Mouse (Mus musculus) brain, embryonic 14.5 days (tissue): Measurements from ENCODE around the gene Ctrc. TPM values are rescaled to one million over a fixed set of nuclear protein-coding genes. Genes with fewer than 3 reads are reported as not detected.

Experiments used
- DNase-seq: peaks from one replicate; pipeline ENCODE4 v3.0.0-alpha.2; 2011; ENCODE audit warnings: low read depth
- CTCF ChIP-seq: fragments of 200-500 bp; IDR thresholded peaks from 2 replicates; pipeline ENCODE4 v1.5.1; 2012; ENCODE audit warnings: inconsistent platforms, mild to moderate bottlenecking, moderate library complexity, borderline replicate concordance; ENCODE audit not compliant: insufficient read depth, insufficient read length; ENCODE audit errors: extremely low read depth
- POLR2A ChIP-seq: fragments of 200-500 bp; IDR thresholded peaks from 2 replicates; pipeline ENCODE4 v1.6.1; 2012; ENCODE audit warnings: mild to moderate bottlenecking, inconsistent platforms, borderline replicate concordance; ENCODE audit not compliant: poor library complexity, insufficient read depth, insufficient read length, severe bottlenecking; ENCODE audit errors: extremely low read depth
- polyA plus RNA-seq: library from polyadenylated mRNA; depleted of rRNA; stranded (reverse); fragments of >200 nt; gene quantifications from 2 replicates; pipeline ENCODE4 v1.2.3, GENCODE M21; 2012; rRNA removed

The Ctrc gene
- polyA plus RNA-seq, 1 experiment, result not detected

DNA sequence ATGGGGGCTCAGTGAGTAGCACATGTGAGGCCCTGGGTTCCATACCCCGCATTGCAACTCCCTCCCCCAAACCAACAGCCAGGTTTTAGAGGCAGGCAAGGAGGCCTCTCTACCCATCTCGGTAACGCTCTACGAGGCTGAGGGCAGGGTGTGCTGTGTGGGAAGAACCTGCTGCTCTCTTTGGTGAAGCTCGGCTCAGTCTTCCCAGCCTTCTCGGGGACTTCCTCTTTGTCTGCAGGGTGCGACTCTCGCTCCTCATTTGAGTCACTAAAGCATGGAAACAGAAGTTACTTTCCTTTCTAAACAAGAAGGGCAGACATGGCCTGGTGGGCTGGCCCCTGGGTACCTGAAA is 79.9 kb downstream of the Ctrc start:
- TF ChIP-seq POLR2A (no peak), CTCF (no peak)
- no peak for DNase-seq

DNA sequence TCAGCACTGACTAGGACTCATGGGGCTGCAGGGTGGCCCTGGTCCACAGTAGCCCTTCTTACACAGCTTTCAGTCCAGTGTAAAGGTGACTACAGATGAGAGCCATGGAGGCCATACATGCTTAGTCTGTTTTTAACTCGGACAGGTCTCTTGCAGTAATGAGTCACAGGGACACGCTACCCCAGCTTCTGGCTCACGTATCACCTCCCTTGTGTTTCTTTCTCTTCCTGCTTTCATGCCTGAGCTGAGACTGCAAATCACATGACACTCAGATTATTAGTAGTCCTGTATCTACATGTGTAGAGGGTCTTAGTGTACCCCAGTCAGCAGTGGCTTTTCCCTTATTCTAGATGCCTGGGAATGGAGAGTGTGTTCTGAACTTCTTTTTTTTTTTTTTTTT is 81.2 kb downstream of the Ctrc start:
- TF ChIP-seq CTCF, result no peak
- TF ChIP-seq POLR2A, result no peak
- no peak for DNase-seq

Other genes starting within 250 kb of the Ctrc start
- gene Fblim1, start 240.3 kb downstream of the Ctrc start, polyA plus RNA-seq, result 34.7 and 50.7 TPM in 2 replicates
- 0.14 and 0.44 TPM in 2 replicates for gene Tmem82, start 227.7 kb downstream of the Ctrc start, polyA plus RNA-seq
- 0.40 and 0.42 TPM in 2 replicates for gene Slc25a34, start 222.5 kb downstream of the Ctrc start, polyA plus RNA-seq
- 55.0 and 56.0 TPM in 2 replicates for gene Plekhm2, start 181.5 kb downstream of the Ctrc start, polyA plus RNA-seq
- 6.7 and 7.2 TPM in 2 replicates for gene Rsc1a1, start 160.8 kb downstream of the Ctrc start, polyA plus RNA-seq
- 14.2 and 19.5 TPM in 2 replicates for gene Ddi2, start 122.9 kb downstream of the Ctrc start, polyA plus RNA-seq
- 0.05 TPM in 2 replicates for gene Agmat, start 99.7 kb downstream of the Ctrc start, polyA plus RNA-seq
- gene Dnajc16, start 55.4 kb downstream of the Ctrc start, polyA plus RNA-seq, result 17.7 and 19.9 TPM in 2 replicates
- 27.8 and 29.2 TPM in 2 replicates for gene Casp9, start 52.7 kb downstream of the Ctrc start, polyA plus RNA-seq
- 0.19 and 0.21 TPM in 2 replicates for gene Cela2a, start 20.2 kb downstream of the Ctrc start, polyA plus RNA-seq
- gene Efhd2, start 28.6 kb upstream of the Ctrc start, polyA plus RNA-seq, result 72.6 and 78.7 TPM in 2 replicates
- gene Fhad1, start 168.7 kb upstream of the Ctrc start, polyA plus RNA-seq, result 1.3 and 3.1 TPM in 2 replicates
- gene Tmem51, start 237.9 kb upstream of the Ctrc start, polyA plus RNA-seq, result 4.9 and 6.1 TPM in 2 replicates